In genomic region chr15:77763050-77763449, GRCm38 (mm10) we compare ENCODE assay signal across 27 mouse cellular contexts. TPM values are rescaled to one million over a fixed set of nuclear protein-coding genes. Genes with fewer than 3 reads are reported as not detected.
DNase-seq lines count a peak whose midpoint lies in the region; TF ChIP-seq lines count a peak whose summit lies in the region.
"Had no signal": no experiment of that assay in that cellular context is flagged by ENCODE, and none has a peak within 500 bp of the region (broad histone marks: within the 10 kb centered on the region; RNA-seq: fewer than 3 reads in every experiment).

No protein-coding gene starts in this region.

- intact Hi-C loops in left cerebral cortex, postnatal 14 days (cut with DNase I): no loop called here

- TF ChIP-seq CTCF in layer of hippocampus, adult 2 months (conservative IDR thresholded peaks at IDR 0.05): no peak
- no peak for TF ChIP-seq CTCF in bone marrow, adult 2 months (IDR thresholded peaks at IDR 0.05; ENCODE audit: control insufficient read depth, insufficient read depth, low read length)

- 89% methylated on average over 16 of the region's 16 CpGs for WGBS in bone marrow, adult 2 months

- peak overlapping the region; percentile 48; the same call in 1 of the 2 replicates for H3K27ac ChIP-seq in layer of hippocampus, adult 2 months
- H3K27ac ChIP-seq in bone marrow, adult 2 months (ENCODE audit: control insufficient read depth, insufficient read depth, low read depth, low read length, poor library complexity): no peak overlapping the region
- H3K27ac ChIP-seq: forebrain, embryonic 10.5 days; forebrain, embryonic 13.5 days; heart, embryonic 15.5 days; hindbrain, embryonic 14.5 days; hindbrain, postnatal 0 days had no signal

- no peaks in the 10 kb centered on the region for H3K4me1 ChIP-seq in bone marrow, adult 2 months (ENCODE audit: control insufficient read depth, insufficient read depth, low read length)
- H3K4me1 ChIP-seq: forebrain, embryonic 10.5 days; forebrain, embryonic 13.5 days; heart, embryonic 12.5 days had no signal

- no peak overlapping the region for H3K4me3 ChIP-seq in layer of hippocampus, adult 2 months
- no peak overlapping the region for H3K4me3 ChIP-seq in bone marrow, adult 2 months (replicated peaks; ENCODE audit: control insufficient read depth, low read depth, low read length)
- H3K4me3 ChIP-seq: forebrain, embryonic 10.5 days; forebrain, embryonic 13.5 days; heart, embryonic 12.5 days; heart, embryonic 15.5 days had no signal

- 0 out of 2 replicates have a peak, but pooled peaks have one; percentile 19 for TF ChIP-seq POLR2A in bone marrow, adult 2 months (IDR thresholded peaks at IDR 0.05; ENCODE audit: borderline replicate concordance, control insufficient read depth, low read depth, low read length)

- DNase-seq in adrenal gland, adult 2 months: peak; percentile 41
- no peak for DNase-seq in adrenal gland, adult 18-20 months (ENCODE audit: low spot score in 2 of 2)
- DNase-seq in layer of hippocampus, adult 2 months (ENCODE audit: low spot score in 2 of 2): no peak
- no peak for DNase-seq in layer of hippocampus, adult 8-10 months (ENCODE audit: low spot score in 2 of 2)
- no peak for DNase-seq in left cerebral cortex, postnatal 14 days (ENCODE audit: low spot score in 2 of 2)
- DNase-seq: B cell, adult 2 months; cerebellum, adult 9-10 months; cerebellum, postnatal 14 days; gastrocnemius, postnatal 36 days; heart, postnatal 36 days; kidney, adult 18-20 months had no signal

RNA-seq across cellular contexts. Expression of gene Apol8, which starts 6.2 kb away (rescaled TPM):
- not detected for total RNA-seq in adrenal gland, adult 2 months (2021)
- polyA plus RNA-seq in adrenal gland, adult 2 months (2012; rRNA removed): not detected in 2 replicates
- total RNA-seq in adrenal gland, adult 18-20 months (2021): not detected
- 1 to 10 TPM; 5.7 to 7.4 TPM for total RNA-seq in layer of hippocampus, adult 2 months (2021)
- total RNA-seq in layer of hippocampus, adult 8-10 months (2022): 10 to 100 TPM in 2 of 4 experiments, 1 to 10 TPM in 2; 6.3 to 14.1 (median 9.1) TPM
- polyA plus RNA-seq in bone marrow, adult 2 months (2011; ENCODE audit: insufficient read depth, insufficient read length, low replicate concordance, missing spikeins): 47.8 and 48.7 TPM in 2 replicates
- total RNA-seq in left cerebral cortex, postnatal 14 days (2021): 1 to 10 TPM; 1.3 to 3.2 TPM
- total RNA-seq: granulocyte monocyte progenitor cell, adult 5-6 weeks; heart, postnatal 10 days; heart, postnatal 36 days had no signal
- polyA plus RNA-seq: embryonic facial prominence, embryonic 14.5 days; heart, embryonic 15.5 days; hindbrain, embryonic 14.5 days had no signal

RNA-seq across cellular contexts. Expression of gene Apol9b, which starts 34.2 kb away (rescaled TPM):
- total RNA-seq in adrenal gland, adult 2 months (2021): 1 to 10 TPM in 1 of 2 experiments, under 1 TPM in 1; 0.58 to 1.5 TPM
- 1.5 and 3.2 TPM in 2 replicates for polyA plus RNA-seq in adrenal gland, adult 2 months (2012; rRNA removed)
- 1 to 10 TPM in 1 of 2 experiments, under 1 TPM in 1; 0.66 to 1.6 TPM for total RNA-seq in adrenal gland, adult 18-20 months (2021)
- not detected for total RNA-seq in layer of hippocampus, adult 2 months (2021)
- not detected for total RNA-seq in layer of hippocampus, adult 8-10 months (2022)
- polyA plus RNA-seq in bone marrow, adult 2 months (2011; ENCODE audit: insufficient read depth, insufficient read length, low replicate concordance, missing spikeins): 1.7 TPM in 1 of 2 replicates, not detected in the other
- total RNA-seq in left cerebral cortex, postnatal 14 days (2021): under 1 TPM in 1 of 2 experiments, not detected in 1; 0.37 TPM
- total RNA-seq: CH12.LX; gastrocnemius, postnatal 10 days; gastrocnemius, postnatal 36 days; granulocyte monocyte progenitor cell, adult 5-6 weeks; heart, postnatal 10 days; MEL had no signal
- polyA plus RNA-seq: embryonic facial prominence, embryonic 11.5 days; embryonic facial prominence, embryonic 14.5 days; forebrain, embryonic 10.5 days; forebrain, embryonic 13.5 days; forebrain, embryonic 16.5 days; hindbrain, embryonic 11.5 days had no signal
